Mouse (Mus musculus) megakaryocyte, embryonic 14.5 days (primary cell): ENCODE measurements at regions not wholly inside any gene's neighbourhood (a gene's known extent, or its start where the extent isn't known, plus 50 kb on each side); places are given as distances from the start of the nearest gene placed in this dataset.

Source experiments
- FLI1 ChIP-seq: IDR thresholded peaks from 2 replicates; pipeline ENCODE4 v1.6.1; 2012; ENCODE audit warnings: low read length, inconsistent platforms, mixed read lengths
- GATA1 ChIP-seq: IDR thresholded peaks from 3 replicates; pipeline ENCODE4 v1.6.1; 2012; ENCODE audit warnings: mixed read lengths, low read length, inconsistent platforms, borderline replicate concordance

- TF ChIP-seq GATA1 (no peak), FLI1 (no peak)
These were observed 180.8 kb downstream of the Cdh9 start for GRCm38 (mm10) chr15:16909396-16909795.
